Mouse (Mus musculus) MEL (cell line): Measurements from ENCODE around the gene Pxmp4.

Experiments
- CTCF ChIP-seq, 3 experiments: IDR thresholded peaks in 2 of 3; conservative IDR thresholded peaks in 1 of 3; 2 replicates each; pipeline ENCODE4 v1.5.1; 2011 to 2012; ENCODE audit warnings: low read length in 3 of 3, low read depth in 2 of 3, mild to moderate bottlenecking in 2 of 3, improper control_type of control experiment in 1 of 3, inconsistent platforms in 1 of 3, mixed read lengths in 1 of 3, moderate library complexity in 1 of 3; ENCODE audit not compliant: control insufficient read depth in 1 of 3, insufficient read depth in 1 of 3, poor library complexity in 1 of 3, severe bottlenecking in 1 of 3
- POLR2A ChIP-seq, 2 experiments: IDR thresholded peaks; 2 replicates each; pipeline ENCODE4 v1.6.1; 2011 to 2012; ENCODE audit warnings: low read length in 2 of 2, mild to moderate bottlenecking in 2 of 2, control low read depth in 1 of 2, improper control_type of control experiment in 1 of 2, low read depth in 1 of 2, moderate library complexity in 1 of 2; ENCODE audit not compliant: control insufficient read depth in 1 of 2, insufficient read depth in 1 of 2, poor library complexity in 1 of 2
- TAL1 ChIP-seq: IDR thresholded peaks from 2 replicates; pipeline ENCODE4 v1.6.1; 2012; ENCODE audit warnings: mild to moderate bottlenecking, inconsistent platforms, low read length, moderate library complexity, mixed read lengths
- USF1 ChIP-seq: IDR thresholded peaks from 2 replicates; pipeline ENCODE4 v1.6.1; 2014; ENCODE audit warnings: low read depth, mild to moderate bottlenecking, inconsistent platforms, low read length, improper control_type of control experiment, moderate library complexity

DNA sequence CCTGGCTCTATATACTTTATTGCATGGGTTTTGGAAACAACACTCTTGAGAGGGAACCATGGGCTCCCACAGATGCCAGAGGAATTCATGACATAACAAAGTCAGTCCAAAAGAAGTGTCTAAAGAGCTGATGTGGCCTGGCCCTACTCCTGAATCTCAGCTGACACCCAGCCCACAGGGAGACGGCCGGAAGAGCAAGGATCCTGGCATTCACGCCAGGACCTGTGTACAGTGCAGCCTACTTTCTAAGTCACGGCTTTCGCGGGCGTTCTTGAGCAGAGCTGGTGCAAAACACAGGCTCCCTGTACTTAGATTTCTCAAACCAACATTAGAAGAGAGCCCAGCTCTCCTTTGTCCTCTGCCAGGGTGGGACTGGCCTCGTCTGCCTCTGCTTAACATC is 22.9 kb downstream of the Pxmp4 start:
- TF ChIP-seq POLR2A (IDR thresholded peaks at IDR 0.05; ENCODE audit: control insufficient read depth in 1 of 2, insufficient read depth in 1 of 2, low read depth in 1 of 2, low read length in 2 of 2, poor library complexity in 1 of 2) (no peak), TAL1 (no peak), CTCF (IDR thresholded peaks at IDR 0.05 in 2 of 3, conservative IDR thresholded peaks at IDR 0.05 in 1 of 3; ENCODE audit: control insufficient read depth in 1 of 3, insufficient read depth in 1 of 3, low read depth in 2 of 3, low read length in 3 of 3, poor library complexity in 1 of 3, severe bottlenecking in 1 of 3) (no peak), USF1 (no peak)
